Mouse (Mus musculus): ENCODE results near the gene Bcl3.
"Not testable (repeated sequence)": the region's sequence is repeated elsewhere in the genome, so short reads cannot be mapped to it uniquely, and the experiment has no call there.

Gene Bcl3

GRCm38 (mm10) chr7:19806356-19806969 lies 16.1 kb downstream of the Bcl3 start:
- DNase-seq (ENCODE audit: low read depth, low spot score) = peak; percentile 87

DNA sequence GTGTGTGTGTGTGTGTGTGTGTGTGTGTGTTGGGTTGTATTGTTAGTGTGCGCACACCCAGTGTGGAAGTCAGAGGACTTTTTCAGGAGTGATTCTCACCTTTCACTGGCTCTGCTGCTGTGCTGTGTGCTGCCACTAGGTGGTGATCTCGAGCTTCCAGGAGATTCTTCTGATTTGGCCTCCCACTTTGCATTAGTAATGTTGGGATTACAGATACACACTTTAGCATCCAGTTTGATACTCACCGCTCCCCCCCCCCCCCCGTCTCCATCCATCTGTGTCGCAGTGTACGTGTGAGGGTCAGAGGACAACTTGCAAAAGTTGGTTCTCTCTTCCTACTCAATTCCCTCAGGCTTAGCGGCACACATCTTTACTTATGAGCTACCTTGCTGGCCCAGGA lies 19.6 kb downstream of the Bcl3 start:
- DNase-seq (ENCODE audit: low read depth, low spot score) = peak; percentile 71

- peak; percentile 65 for DNase-seq (ENCODE audit: low read depth, low spot score)
These were observed 21.8 kb downstream of the Bcl3 start for GRCm38 (mm10) chr7:19800764-19801163.

DNA sequence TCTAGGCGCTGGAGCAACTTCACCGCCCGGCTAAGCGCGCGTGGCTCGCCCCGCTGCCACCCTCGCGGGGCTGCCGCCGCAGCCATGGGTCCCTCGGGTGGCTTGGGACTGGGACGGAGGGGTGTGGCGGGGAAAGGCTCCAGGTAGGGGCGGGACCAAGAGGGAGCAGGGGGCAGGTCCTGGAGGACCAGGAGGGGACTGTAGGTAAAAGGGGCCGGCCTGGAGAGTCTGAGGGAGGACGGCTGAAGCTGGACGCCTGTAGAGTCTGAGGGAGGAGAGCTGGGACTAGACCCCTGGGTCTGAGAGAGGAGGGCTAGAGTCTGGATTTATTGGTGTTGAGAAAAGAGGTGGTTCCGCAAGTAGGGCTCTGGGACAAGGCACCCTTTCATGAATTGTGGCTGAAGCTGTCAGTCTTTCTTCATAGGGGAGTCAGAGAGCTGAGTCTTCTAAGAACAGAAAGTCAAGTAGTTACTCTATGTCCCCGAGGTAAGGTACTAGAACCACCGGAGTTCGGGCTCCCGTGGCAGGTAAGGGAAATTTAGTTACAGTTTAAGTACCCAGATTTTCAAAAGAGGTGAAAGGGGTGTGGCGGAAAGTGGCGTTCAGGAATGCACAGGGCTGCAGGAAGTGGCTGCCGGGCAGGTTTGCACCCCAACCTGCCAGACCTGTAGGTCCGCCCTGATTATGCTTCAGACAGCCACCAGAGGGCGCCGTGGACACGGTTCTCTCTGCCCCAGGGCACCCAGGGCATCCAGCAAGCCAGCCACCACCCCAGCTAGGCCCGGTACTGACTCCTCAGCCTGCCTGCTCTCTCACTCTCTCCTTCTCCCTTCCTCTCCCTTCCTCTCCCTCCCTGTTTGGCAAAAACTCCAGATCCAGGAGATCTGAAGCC lies 25.6 kb downstream of the Bcl3 start, which contains the start of gene Cblc:
Gene Cblc (minus strand): TSS at position 113 of the 892 bp plus-strand sequence.
- peak; percentile 92 for DNase-seq (ENCODE audit: low read depth, low spot score)

GRCm38 (mm10) chr7:19796254-19796653 lies 26.3 kb downstream of the Bcl3 start:
- DNase-seq (ENCODE audit: low read depth, low spot score) = no peak

DNA sequence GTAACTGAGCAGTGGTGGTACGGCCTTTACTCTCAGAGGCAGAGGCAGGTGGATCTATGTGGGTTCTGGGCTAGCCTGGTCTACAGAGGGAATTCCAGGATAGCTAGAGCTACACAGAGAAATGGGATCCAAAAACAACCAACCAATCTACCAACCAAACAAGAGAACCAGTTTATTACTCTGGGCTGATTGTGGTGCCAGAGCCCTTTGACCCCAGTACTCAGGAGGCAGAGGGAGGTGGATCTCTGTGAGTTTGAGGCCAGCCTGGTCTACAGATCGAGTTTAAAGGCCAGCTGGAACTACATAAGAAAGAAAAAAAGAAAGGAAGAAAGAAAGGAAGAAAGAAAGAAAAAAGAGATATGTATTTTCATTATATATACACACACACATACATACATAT lies 27.3 kb downstream of the Bcl3 start:
- no peak for DNase-seq (ENCODE audit: low read depth, low spot score)

DNA sequence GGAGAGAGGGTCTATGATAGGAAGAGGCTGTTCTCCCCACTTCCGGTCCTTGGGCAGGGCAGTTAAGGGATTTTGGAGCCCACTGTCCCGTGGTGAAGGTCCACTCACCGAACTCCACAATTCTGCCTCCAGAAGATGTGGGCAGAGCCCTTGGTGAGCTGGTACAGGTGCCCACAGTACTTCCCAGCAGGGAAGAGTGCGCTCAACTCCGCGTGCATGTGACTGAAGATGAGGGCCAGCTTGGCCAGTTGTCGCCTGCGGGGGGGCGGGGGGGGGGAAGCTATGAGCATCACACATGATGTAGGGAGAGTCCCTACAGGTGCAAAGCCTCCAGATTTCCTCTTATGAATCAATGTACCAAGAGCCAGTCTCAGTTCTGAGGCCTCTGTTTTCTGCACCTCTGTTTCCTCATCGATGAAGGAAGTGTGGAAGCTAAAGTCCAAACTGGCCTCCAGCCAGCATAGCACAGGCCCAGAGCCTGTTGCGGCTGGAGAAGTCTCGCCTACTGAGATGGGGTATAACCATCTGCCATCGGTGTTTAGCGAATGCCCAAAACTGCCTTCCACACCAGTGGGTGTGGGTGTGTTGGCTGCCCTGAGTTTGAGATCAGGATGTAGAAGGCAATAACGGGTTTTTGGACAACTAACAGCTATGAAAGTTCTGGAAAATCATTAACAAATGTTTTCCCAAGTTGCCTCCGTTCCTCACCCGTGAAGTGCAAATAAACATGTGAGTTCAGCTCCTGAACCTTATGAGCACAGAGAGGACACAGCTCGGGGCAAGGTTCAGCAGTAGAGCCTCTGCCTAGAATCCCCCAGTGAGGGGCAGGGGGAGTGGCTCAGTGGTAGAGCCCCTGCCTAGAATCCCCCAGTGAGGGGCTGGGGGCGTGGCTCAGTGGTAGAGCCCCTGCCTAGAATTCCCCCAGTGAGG lies 29.6 kb downstream of the Bcl3 start:
- DNase-seq (ENCODE audit: low read depth, low spot score) = peak; percentile 72

DNA sequence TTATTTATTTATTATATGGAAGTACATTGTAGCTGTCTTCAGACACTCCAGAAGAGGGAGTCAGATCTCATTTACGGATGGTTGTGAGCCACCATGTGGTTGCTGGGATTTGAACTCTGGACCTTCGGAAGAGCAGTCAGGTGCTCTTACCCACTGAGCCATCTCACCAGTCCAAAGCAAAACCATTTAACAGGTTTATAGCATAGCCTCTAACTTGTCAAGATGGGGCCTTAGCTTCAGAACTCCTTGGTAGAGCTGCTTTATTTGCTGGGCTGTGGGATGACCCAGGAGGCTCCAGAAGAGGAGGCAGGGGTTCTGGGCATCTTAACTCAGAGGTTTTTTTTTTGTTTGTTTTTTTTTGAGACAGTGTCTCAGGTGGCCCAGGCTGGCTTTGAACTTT lies 31.1 kb downstream of the Bcl3 start:
- DNase-seq (ENCODE audit: low read depth, low spot score) = not testable (repeated sequence)

- peak; percentile 89 for DNase-seq (ENCODE audit: low read depth, low spot score)
These were observed 32.6 kb downstream of the Bcl3 start for GRCm38 (mm10) chr7:19789904-19790347.

DNA sequence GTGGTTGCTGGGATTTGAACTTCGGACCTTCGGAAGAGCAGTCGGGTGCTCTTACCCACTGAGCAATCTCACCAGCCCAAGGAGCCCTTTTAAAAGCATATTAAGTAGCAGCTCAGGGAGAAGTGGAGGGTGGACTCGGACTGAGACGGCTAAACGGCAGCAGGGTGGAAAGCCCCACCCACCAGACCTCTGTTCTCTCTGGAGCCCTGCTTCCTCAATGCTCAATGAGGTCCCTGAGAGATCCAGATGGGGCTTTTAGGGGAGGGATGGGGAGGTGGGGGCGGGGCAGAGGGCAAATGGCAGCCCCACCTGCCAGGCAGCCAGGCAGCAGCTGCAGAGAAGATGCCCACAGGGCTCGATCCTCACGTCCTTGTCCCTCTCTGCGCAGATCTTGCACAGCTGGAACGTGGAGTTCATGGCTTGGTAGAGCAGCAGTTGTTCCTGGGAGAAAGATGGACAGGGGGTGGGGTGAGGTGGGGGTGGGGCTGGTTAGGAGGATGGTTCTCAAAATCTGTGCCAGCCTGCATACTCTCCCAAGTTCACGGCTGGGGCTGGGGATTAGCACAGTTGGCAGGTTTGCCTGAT lies 36.6 kb downstream of the Bcl3 start:
- DNase-seq (ENCODE audit: low read depth, low spot score) = peak; percentile 54

DNA sequence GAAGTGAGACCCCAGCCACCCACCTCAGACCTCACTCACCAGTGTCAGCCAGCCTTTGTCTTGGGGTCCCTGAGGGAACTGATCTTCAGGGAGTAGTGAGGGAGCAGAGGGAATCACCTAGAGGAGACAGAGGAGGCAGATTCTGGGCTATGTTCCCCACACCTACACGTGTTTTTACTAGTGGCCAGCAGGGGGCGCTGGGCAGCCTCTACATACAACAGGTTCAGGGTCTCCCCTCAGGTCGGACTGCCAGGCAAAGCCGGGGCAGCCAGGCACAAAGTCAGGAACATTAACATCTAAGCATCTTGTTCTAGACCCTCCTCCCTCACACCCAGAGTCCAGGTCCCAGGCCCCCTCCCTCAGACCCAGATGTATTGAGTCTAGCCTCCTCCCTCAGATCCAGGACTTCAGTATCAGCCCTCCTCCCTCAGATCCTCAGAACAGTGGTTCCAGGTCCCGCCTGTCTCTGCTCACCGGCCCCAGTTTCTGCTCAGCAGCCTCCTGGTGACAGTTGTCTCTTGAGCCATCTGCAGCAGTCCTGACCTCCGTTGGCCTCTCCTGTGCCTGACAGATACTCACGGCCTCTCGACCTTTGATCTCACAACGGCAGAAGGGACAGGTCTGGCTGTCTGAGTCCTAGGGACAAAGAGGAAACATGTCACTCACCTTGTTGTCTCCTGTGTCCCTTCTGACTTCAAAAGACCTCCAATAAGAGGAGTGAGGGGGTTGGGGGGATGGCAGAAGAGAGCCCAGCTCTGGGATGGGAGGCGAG lies 37.6 kb downstream of the Bcl3 start:
- peak; percentile 75 for DNase-seq (ENCODE audit: low read depth, low spot score)

GRCm38 (mm10) chr7:19783630-19784029 lies 38.9 kb downstream of the Bcl3 start:
- DNase-seq (ENCODE audit: low read depth, low spot score) = no peak

GRCm38 (mm10) chr7:19782645-19783044 lies 39.9 kb downstream of the Bcl3 start:
- peak; percentile 74 for DNase-seq (ENCODE audit: low read depth, low spot score)

DNA sequence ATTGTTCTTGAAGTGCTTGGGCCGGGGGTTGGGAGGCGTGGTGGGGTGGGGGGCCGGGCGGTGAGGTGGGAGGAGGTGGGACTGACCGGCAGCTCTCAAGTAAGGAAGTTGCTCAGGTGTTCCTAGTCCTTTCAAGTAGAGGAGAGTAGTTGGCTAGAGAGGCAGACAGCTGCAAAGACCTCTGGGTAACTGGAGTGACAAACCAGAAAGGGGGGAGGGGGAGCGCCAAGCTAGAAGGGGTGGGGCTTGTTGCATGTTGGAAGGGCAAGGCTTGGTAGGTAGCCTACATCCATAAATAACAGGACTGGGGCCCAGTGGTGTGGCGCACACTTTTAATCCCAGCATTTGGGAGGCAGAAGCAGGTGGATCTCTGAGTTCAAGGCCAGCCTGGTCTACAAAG lies 40.8 kb downstream of the Bcl3 start:
- DNase-seq (ENCODE audit: low read depth, low spot score) = no peak

GRCm38 (mm10) chr7:19779903-19780302 lies 42.7 kb downstream of the Bcl3 start:
- DNase-seq (ENCODE audit: low read depth, low spot score) = no peak

DNA sequence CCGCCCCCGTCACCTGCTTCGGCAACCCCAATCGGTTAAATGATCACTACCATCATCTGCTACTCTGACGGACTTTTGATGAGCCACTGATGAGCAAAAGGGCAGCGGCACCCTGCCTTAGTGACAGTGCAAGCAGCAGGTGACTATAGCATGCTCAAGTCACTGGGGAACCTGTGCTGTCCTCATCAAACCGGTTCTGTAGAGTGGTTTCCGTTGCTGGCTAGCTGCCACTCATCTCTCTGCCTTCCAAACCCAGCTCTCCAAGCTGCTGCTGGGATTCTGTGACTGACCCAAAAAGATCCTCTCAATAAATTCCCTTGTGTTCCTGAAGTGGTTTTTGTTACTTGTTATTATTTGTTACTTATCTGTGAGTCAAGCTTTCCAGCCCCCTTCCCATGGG lies 43.9 kb downstream of the Bcl3 start:
- no peak for DNase-seq (ENCODE audit: low read depth, low spot score)

DNA sequence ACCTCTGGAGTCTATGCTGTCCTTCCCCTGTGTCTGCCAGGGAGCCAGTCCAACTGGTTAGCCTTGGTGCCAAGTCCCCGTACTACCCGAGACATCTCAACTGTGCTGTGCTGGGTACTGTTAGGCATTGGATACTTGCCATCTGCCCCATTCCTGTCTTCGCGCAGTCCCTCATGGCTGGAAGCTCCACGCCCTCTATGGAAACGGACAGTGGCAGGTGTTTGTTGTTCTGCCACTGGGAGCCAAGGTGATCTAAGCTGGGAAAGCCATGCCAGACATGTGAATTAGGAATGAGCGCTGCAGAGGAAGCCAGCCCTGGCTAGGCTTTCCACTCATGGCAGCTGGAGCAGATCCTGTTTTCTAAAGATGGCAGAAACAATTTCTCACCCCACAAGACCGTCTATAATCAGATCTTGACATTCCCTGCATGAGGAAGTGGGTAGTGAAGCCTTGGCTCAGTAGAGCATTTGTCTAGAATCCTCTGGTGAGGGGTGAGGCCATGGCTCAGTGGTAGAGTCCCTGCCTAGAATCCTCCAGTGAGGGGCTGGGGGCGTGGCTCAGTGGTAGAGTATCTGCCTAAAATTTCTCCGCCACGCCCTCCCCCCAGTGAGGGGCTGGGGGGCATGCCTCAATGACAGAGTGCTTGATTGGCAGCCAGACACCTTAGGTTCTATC lies 45.4 kb downstream of the Bcl3 start:
- no peak for DNase-seq (ENCODE audit: low read depth, low spot score)

GRCm38 (mm10) chr7:19771682-19772081 lies 50.9 kb downstream of the Bcl3 start:
- DNase-seq (ENCODE audit: low read depth, low spot score) = no peak

DNA sequence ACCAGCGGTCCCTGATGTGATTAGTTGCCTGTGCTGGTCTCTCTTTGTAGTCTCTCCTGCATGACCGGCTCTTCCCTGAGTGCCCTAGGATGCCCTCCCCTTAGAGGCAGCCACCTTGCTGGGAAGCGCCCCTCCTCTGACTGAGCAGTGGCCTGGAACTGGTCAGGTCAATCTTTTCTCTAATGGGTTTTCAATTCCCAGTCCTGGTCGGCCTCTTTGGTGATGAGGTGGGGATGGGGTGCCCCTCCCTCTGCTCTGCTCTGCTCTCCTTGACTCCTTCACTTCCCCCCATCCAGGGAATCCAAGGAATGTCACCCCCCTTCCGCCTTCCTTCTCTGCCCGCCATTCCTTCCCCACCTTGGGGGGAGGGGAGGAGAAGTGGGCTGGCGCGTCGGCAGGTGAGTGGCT lies 51.6 kb downstream of the Bcl3 start, which contains the start of gene Bcam:
Gene Bcam (minus strand): TSS at position 33 of the 408 bp plus-strand sequence.
- no peak for DNase-seq (ENCODE audit: low read depth, low spot score)

DNA sequence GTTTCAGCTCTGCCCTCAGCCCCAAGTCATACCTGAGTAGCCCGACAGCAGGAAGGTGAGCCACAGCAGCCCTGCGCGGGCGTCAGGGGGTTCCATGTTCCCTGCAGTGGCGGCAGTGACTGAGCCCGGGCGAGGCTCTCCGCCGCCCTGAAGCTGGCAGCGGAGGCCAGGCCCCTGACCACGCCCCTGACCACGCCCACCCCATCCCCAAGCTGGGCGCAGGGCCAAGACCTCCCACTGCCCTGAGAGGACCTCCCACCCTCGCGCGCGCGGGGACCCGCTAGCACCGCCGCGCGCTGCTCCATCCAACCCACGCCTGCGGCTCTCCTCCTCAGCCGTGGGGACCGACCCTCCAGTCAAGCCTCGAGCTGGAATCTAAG lies 52.2 kb downstream of the Bcl3 start:
- DNase-seq (ENCODE audit: low read depth, low spot score) = peak; percentile 63

Measured in A20 (cell line).